Mouse (Mus musculus): ENCODE results near the gene Gm7075. TPM values are rescaled to one million over a fixed set of nuclear protein-coding genes. Genes with fewer than 3 reads are reported as not detected.
"Not testable (repeated sequence)": the region's sequence is repeated elsewhere in the genome, so short reads cannot be mapped to it uniquely, and the experiment has no call there.

Gene Gm7075
- 0.88 TPM in 1 of 2 replicates, not detected in the other for polyA plus RNA-seq (2012; rRNA removed)

DNA sequence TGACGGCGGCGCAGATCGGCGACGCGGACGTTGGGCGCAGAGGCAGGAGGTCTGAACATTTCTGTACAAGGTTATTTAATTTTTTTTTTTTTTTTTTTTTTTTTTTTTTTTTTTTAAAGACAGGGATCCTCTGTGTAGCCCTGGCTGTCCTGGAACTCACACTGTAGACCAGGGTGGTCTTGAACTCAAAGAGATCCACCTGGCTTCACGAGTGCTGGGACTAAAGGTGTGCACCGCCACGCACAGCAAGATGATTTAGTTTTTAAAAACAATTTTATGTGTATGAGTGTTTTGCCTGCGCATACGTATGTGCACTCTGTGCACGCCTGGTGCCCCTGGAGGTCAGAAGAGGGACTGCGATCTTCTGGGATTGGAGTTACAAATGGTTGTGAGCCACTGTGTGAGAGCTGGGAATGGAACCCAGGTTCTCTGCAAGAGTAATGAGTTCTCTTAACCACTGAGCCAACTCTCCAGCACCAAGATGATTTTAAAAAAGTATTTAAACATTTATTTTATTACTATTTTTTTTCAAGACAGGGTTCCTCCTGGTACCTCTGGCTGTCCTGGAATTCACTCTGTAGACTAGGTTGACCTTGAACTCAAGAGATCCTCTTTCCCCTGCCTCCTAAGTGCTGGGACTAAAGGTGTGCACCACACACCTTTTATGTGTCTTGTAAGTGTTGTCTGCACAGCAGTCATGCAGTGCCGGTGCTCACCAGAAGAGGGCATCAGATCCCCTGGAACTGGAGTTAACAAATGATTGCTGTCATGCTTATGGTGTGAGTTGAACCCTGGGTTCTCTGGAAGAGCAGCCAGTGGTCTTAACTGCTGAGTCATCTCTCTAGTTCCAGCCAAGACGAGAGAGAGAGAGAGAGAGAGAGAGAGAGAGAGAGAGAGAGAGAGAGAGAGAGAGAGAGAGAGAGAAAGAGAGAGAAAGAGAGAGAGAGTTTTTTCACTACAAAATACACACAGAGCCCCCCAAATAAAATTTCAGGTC lies at the start of gene Gm7075:
Gene Gm7075, minus strand, starts transcription at position 51 of the 997 bp plus-strand sequence.
- no peaks in the 10 kb centered on the region for H3K36me3 ChIP-seq (ENCODE audit: control insufficient read depth, insufficient read depth, low read length)
- no peaks in the 10 kb centered on the region; the same call in 1 of the 2 replicates for H3K4me1 ChIP-seq (ENCODE audit: control insufficient read depth, insufficient read depth, low read length)
- TF ChIP-seq POLR2A (IDR thresholded peaks at IDR 0.05; ENCODE audit: control insufficient read depth, low read depth, low read length) (no peak), CTCF (IDR thresholded peaks at IDR 0.05; ENCODE audit: control insufficient read depth, insufficient read depth, insufficient replicate concordance, low read depth, low read length) (peak; percentile 71; the same call in 1 of the 2 replicates)
- no peaks in the 10 kb centered on the region for H3K27me3 ChIP-seq (ENCODE audit: control insufficient read depth, insufficient read depth, low read length)
- H3K4me3 ChIP-seq (ENCODE audit: control insufficient read depth, low read depth, low read length), result peak within 1 kb of the TSS; percentile 19; the same call in 1 of the 2 replicates
- H3K27ac ChIP-seq (ENCODE audit: control insufficient read depth, insufficient read depth, low read depth, low read length), result no peak within 1 kb of the TSS

GRCm38 (mm10) chr10:63460935-63461334 lies 39.3 kb upstream of the Gm7075 start:
- H3K4me3 ChIP-seq (ENCODE audit: control insufficient read depth, low read depth, low read length), result no peak overlapping the region
- TF ChIP-seq CTCF (IDR thresholded peaks at IDR 0.05; ENCODE audit: control insufficient read depth, insufficient read depth, insufficient replicate concordance, low read depth, low read length) (no peak), POLR2A (IDR thresholded peaks at IDR 0.05; ENCODE audit: control insufficient read depth, low read depth, low read length) (no peak)
- H3K27me3 ChIP-seq (ENCODE audit: control insufficient read depth, insufficient read depth, low read length), result no peaks in the 10 kb centered on the region
- H3K27ac ChIP-seq (ENCODE audit: control insufficient read depth, insufficient read depth, low read depth, low read length), result no peak overlapping the region
- peaks cover 3% of the 10 kb centered on the region for H3K4me1 ChIP-seq (ENCODE audit: control insufficient read depth, insufficient read depth, low read length)
- no peaks in the 10 kb centered on the region for H3K36me3 ChIP-seq (ENCODE audit: control insufficient read depth, insufficient read depth, low read length)

DNA sequence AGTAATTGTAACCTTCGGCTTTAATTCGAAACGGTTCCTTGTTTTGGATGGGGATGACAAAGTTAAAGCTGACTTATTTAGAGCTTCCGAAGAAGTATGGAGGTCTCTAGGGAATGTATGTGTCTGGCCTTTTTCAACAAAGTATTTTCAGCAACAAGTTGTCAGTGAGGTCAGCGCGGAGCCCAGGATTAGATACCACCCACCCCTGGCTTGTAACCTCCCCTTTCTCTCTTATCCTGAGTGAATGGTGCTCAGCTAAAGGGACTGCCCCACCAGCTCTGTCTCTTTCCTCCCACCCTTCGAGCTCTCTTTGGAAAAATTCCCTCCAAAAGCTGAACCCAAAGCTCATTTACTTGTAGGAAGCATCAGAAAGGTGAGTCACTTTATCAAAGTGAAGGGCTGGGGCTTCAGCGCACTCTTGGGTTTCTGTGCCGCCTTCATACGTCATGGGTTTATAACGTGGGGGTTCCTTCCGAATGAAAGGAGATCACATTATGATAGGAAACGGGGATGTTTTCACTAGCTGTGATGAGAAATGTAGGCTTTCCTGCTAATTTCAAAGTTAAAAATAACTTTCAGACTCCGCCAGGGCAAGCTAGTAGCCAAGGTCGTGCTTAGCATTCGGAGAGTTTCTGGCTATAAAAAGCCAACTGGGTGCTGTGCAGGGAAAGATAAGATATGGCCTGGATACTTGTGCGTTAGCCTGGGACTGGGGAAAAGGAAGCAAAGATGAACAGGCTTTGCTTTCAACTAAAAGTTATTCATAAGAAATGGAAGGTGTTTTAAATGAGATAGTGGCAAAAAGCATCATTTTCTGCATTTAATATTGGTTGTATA lies 35.9 kb upstream of the Gm7075 start:
- TF ChIP-seq CTCF (IDR thresholded peaks at IDR 0.05; ENCODE audit: control insufficient read depth, insufficient read depth, insufficient replicate concordance, low read depth, low read length) (no peak), POLR2A (IDR thresholded peaks at IDR 0.05; ENCODE audit: control insufficient read depth, low read depth, low read length) (no peak)
- Histone ChIP-seq H3K27ac (ENCODE audit: control insufficient read depth, insufficient read depth, low read depth, low read length) (peak overlapping the region; percentile 77), H3K4me3 (ENCODE audit: control insufficient read depth, low read depth, low read length) (peak overlapping the region; percentile 19), H3K36me3 (ENCODE audit: control insufficient read depth, insufficient read depth, low read length) (no peaks in the 10 kb centered on the region), H3K4me1 (ENCODE audit: control insufficient read depth, insufficient read depth, low read length) (peaks cover 3% of the 10 kb centered on the region), H3K27me3 (ENCODE audit: control insufficient read depth, insufficient read depth, low read length) (no peaks in the 10 kb centered on the region)

- H3K36me3 ChIP-seq (ENCODE audit: control insufficient read depth, insufficient read depth, low read length), result no peaks in the 10 kb centered on the region
- H3K4me3 ChIP-seq (ENCODE audit: control insufficient read depth, low read depth, low read length), result no peak overlapping the region
- no peak overlapping the region for H3K27ac ChIP-seq (ENCODE audit: control insufficient read depth, insufficient read depth, low read depth, low read length)
- TF ChIP-seq POLR2A (IDR thresholded peaks at IDR 0.05; ENCODE audit: control insufficient read depth, low read depth, low read length), result no peak
- no peak for TF ChIP-seq CTCF (IDR thresholded peaks at IDR 0.05; ENCODE audit: control insufficient read depth, insufficient read depth, insufficient replicate concordance, low read depth, low read length)
- H3K27me3 ChIP-seq (ENCODE audit: control insufficient read depth, insufficient read depth, low read length), result no peaks in the 10 kb centered on the region
- peaks cover 3% of the 10 kb centered on the region for H3K4me1 ChIP-seq (ENCODE audit: control insufficient read depth, insufficient read depth, low read length)
Observed at GRCm38 (mm10) chr10:63455110-63455878, 33.7 kb upstream of the Gm7075 start.

DNA sequence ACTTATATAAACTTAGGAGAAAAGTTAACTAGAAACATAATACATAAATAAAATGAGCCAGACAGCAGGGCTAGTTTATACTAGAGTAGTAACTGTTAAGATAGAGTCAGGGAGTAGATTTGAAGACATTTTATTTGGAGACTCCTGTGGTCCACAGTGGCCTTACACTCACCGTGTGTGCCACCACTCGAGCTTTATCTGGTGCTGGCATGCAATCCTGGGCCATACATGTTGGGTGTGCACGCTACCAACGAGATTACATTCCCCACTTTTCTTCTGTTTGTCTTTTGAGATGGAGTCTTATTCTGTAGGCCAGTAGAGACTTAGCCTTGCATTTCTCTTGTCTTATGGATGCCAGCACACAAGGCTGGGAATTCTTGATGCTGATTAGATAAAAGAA lies 32.3 kb upstream of the Gm7075 start:
- Histone ChIP-seq H3K4me3 (ENCODE audit: control insufficient read depth, low read depth, low read length) (no peak overlapping the region), H3K27me3 (ENCODE audit: control insufficient read depth, insufficient read depth, low read length) (no peaks in the 10 kb centered on the region), H3K36me3 (ENCODE audit: control insufficient read depth, insufficient read depth, low read length) (no peaks in the 10 kb centered on the region), H3K27ac (ENCODE audit: control insufficient read depth, insufficient read depth, low read depth, low read length) (no peak overlapping the region), H3K4me1 (ENCODE audit: control insufficient read depth, insufficient read depth, low read length) (peaks cover 3% of the 10 kb centered on the region)
- no peak for TF ChIP-seq CTCF (IDR thresholded peaks at IDR 0.05; ENCODE audit: control insufficient read depth, insufficient read depth, insufficient replicate concordance, low read depth, low read length)
- no peak for TF ChIP-seq POLR2A (IDR thresholded peaks at IDR 0.05; ENCODE audit: control insufficient read depth, low read depth, low read length)

DNA sequence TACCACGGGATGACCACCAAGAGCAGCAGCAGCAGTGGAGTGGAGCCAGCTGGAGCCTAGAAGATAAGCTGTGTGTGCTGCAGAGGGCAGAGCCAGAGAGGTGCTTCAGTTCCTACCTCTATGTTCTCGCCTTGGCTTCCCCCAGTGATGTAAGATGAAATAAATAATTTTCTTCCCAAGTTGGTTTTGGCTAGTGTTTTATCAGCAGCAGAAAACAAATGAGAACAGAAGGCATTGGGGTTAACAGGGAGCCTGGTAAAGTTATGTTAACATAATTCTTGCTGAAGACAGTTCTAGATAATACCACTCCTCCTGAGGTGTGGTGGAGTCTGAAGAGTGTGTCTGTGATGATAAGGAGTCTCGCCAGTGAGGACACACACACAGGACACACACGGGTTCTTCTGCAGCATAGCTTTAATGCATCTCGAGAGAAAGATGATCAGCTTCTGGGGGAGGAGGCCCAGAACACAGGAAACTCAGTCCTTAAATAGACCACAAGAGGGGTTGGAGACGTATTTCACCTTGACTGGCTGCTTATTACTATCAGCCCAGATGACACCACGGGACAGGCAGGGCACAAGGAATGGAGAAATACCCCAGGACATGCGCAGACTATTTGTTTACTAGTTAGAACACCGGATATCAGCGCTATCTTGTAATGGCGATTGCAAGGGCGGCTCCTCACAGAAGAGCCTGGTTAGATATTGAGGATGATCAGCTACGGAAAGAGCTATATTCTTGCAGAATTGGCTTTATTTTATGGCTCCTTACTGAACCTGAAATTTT lies 23.2 kb upstream of the Gm7075 start:
- not testable (repeated sequence) for H3K27me3 ChIP-seq (ENCODE audit: control insufficient read depth, insufficient read depth, low read length); H3K36me3 ChIP-seq (ENCODE audit: control insufficient read depth, insufficient read depth, low read length); H3K4me1 ChIP-seq (ENCODE audit: control insufficient read depth, insufficient read depth, low read length); H3K27ac ChIP-seq (ENCODE audit: control insufficient read depth, insufficient read depth, low read depth, low read length); H3K4me3 ChIP-seq (ENCODE audit: control insufficient read depth, low read depth, low read length)
